Mouse (Mus musculus) C2C12 (cell line): ENCODE measurements around the gene Tcap. TPM values are rescaled to one million over a fixed set of nuclear protein-coding genes. Genes with fewer than 3 reads are reported as not detected.

ENCODE experiments used
- H3K27me3 ChIP-seq: one replicate; pipeline ENCODE4 v1.6.1; 2011; ENCODE audit not compliant: control insufficient read depth, insufficient read depth, insufficient read length
- H3K36me3 ChIP-seq: one replicate; pipeline ENCODE4 v1.6.1; 2011; ENCODE audit not compliant: control insufficient read depth, insufficient read depth
- H3K4me3 ChIP-seq: one replicate; pipeline ENCODE4 v1.5.1; 2011; ENCODE audit warnings: mild to moderate bottlenecking, control low read depth; ENCODE audit not compliant: poor library complexity, insufficient read depth, severe bottlenecking
- H3K79me2 ChIP-seq: one replicate; pipeline ENCODE4 v1.6.1; 2011; ENCODE audit not compliant: control insufficient read depth, insufficient read depth
- H3K79me3 ChIP-seq: one replicate; pipeline ENCODE4 v1.6.1; 2011; ENCODE audit warnings: low read depth, control low read depth
- H3ac ChIP-seq: one replicate; pipeline ENCODE3; 2011; ENCODE audit warnings: low read depth; ENCODE audit not compliant: control insufficient read depth, insufficient read length
- CEBPB ChIP-seq: IDR thresholded peaks from one replicate; pipeline ENCODE4 v1.6.1; 2011; ENCODE audit warnings: low read depth, mild to moderate bottlenecking, control low read depth, moderate library complexity
- CTCF ChIP-seq: IDR thresholded peaks from one replicate; pipeline ENCODE4 v1.5.1; 2011; ENCODE audit not compliant: control insufficient read depth, insufficient read depth, insufficient read length
- FOSL1 ChIP-seq: IDR thresholded peaks from one replicate; pipeline ENCODE4 v1.8.0; 2011; ENCODE audit warnings: mild to moderate bottlenecking, low read length; ENCODE audit not compliant: poor library complexity, insufficient read depth, severe bottlenecking
- MAX ChIP-seq: IDR thresholded peaks from one replicate; pipeline ENCODE4 v1.6.1; 2011; ENCODE audit warnings: mild to moderate bottlenecking, control low read depth
- MYOD1 ChIP-seq: IDR thresholded peaks from one replicate; pipeline ENCODE4 v1.6.1; 2011; ENCODE audit warnings: low read depth; ENCODE audit not compliant: control insufficient read depth, insufficient read length
- MYOG ChIP-seq: IDR thresholded peaks from one replicate; pipeline ENCODE4 v1.6.1; 2011; ENCODE audit not compliant: control insufficient read depth, insufficient read length; ENCODE audit errors: extremely low read depth
- USF1 ChIP-seq: IDR thresholded peaks from one replicate; pipeline ENCODE4 v1.6.1; 2011; ENCODE audit warnings: low read depth, mild to moderate bottlenecking, control low read depth, moderate library complexity
- polyA plus RNA-seq: library from polyadenylated mRNA; unstranded; fragments of >200 nt; fragmentation: generic; extraction: Trizol; gene quantifications from one replicate; pipeline ENCODE4 v1.2.1, GENCODE M21; 2012; ENCODE audit warnings: missing spikeins

The Tcap gene
- polyA plus RNA-seq, 1 experiment: 0.13 TPM

GRCm38 (mm10) chr11:98339679-98340287 is 43.8 kb upstream of the Tcap start:
- Histone ChIP-seq H3K36me3 (no peaks in the 10 kb centered on the region), H3K79me2 (no peaks in the 10 kb centered on the region), H3K4me3 (no peak overlapping the region), H3K27me3 (peaks cover 48% of the 10 kb centered on the region), H3ac (no peak overlapping the region), H3K79me3 (no peaks in the 10 kb centered on the region)
- TF ChIP-seq FOSL1 (no peak), USF1 (no peak), MYOG (no peak), CEBPB (no peak), CTCF (no peak), MYOD1 (no peak), MAX (no peak)

- Histone ChIP-seq H3K4me3 (no peak overlapping the region), H3K36me3 (no peaks in the 10 kb centered on the region), H3K79me2 (no peaks in the 10 kb centered on the region), H3K79me3 (no peaks in the 10 kb centered on the region), H3K27me3 (peaks cover 40% of the 10 kb centered on the region), H3ac (no peak overlapping the region)
- no peak for TF ChIP-seq MAX
- no peak for TF ChIP-seq CTCF
- no peak for TF ChIP-seq USF1
- TF ChIP-seq MYOG: no peak
- no peak for TF ChIP-seq FOSL1
- no peak for TF ChIP-seq MYOD1
- no peak for TF ChIP-seq CEBPB
Measured at GRCm38 (mm10) chr11:98340597-98340996, 43.0 kb upstream of the Tcap start.

DNA sequence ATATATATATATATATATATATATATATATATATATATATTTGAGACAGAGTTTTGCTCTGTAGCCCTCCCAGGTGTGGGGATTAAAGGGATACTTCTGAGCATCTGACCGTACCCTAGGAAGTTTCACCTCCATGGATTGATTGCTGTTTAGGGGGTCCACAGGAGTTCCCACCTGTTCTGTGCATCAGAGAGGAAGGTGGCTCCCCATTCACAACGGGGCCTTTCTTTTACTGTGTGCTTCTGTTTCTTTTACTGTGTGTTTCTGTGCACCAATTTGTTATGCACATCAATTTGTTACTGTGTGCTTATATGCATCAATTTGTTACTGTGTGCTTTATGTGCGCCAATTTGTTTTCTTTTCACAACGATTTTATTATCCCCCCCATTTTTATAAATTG is 42.4 kb upstream of the Tcap start:
- Histone ChIP-seq H3K27me3 (peaks cover 38% of the 10 kb centered on the region), H3K79me2 (no peaks in the 10 kb centered on the region), H3K36me3 (no peaks in the 10 kb centered on the region), H3K79me3 (no peaks in the 10 kb centered on the region), H3ac (no peak overlapping the region), H3K4me3 (no peak overlapping the region)
- no peak for TF ChIP-seq CEBPB
- no peak for TF ChIP-seq FOSL1
- no peak for TF ChIP-seq CTCF
- no peak for TF ChIP-seq MYOD1
- no peak for TF ChIP-seq USF1
- no peak for TF ChIP-seq MYOG
- TF ChIP-seq MAX: no peak

- peak; percentile 99 for TF ChIP-seq CTCF
- TF ChIP-seq MYOG: no peak
- TF ChIP-seq CEBPB: no peak
- TF ChIP-seq FOSL1: no peak
- no peak for TF ChIP-seq MAX
- H3ac ChIP-seq: no peak overlapping the region
- H3K79me2 ChIP-seq: no peaks in the 10 kb centered on the region
- no peaks in the 10 kb centered on the region for H3K36me3 ChIP-seq
- H3K79me3 ChIP-seq: no peaks in the 10 kb centered on the region
- no peak overlapping the region for H3K4me3 ChIP-seq
- peaks cover 43% of the 10 kb centered on the region for H3K27me3 ChIP-seq
Measured at GRCm38 (mm10) chr11:98342000-98342945, 41.3 kb upstream of the Tcap start.

DNA sequence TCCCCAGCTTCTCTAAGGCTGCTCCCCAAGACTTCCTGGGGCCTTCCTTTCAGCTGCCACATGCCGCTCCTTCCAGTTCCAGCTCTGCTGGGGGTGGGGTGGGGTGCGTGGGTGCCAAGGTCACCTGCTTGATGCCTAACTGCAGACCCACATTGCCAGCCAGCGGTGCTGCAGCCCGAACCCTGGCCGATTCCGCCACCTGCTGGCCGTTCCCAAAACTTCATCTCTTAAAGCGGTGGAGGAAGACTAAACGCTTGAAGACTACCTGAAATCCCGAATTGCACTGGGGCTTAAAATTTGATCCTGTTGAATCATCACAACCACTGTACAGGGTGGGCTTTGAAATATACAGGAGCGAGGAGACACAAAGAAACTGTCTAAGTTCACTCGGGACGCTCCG is 38.4 kb upstream of the Tcap start:
- TF ChIP-seq MAX (no peak), CTCF (peak; percentile 56)
- Histone ChIP-seq H3K27me3 (peaks cover 50% of the 10 kb centered on the region), H3K4me3 (no peak overlapping the region), H3K79me2 (no peaks in the 10 kb centered on the region), H3K36me3 (no peaks in the 10 kb centered on the region), H3K79me3 (no peaks in the 10 kb centered on the region), H3ac (no peak overlapping the region)
